Mouse (Mus musculus) limb, embryonic 11.5 days (tissue): ENCODE data around the gene D10Jhu81e. TPM values are rescaled to one million over a fixed set of nuclear protein-coding genes. Genes with fewer than 3 reads are reported as not detected.
"Not testable (repeated sequence)": the region's sequence is repeated elsewhere in the genome, so short reads cannot be mapped to it uniquely, and the experiment has no call there.

Source experiments
- ATAC-seq: fragments of 200-750 bp; cut with Nextera tagmentation; 2 replicates; pipeline ENCODE4 v1.8.0; 2017; ENCODE audit warnings: low read depth; ENCODE audit not compliant: insufficient number of reproducible peaks, low FRiP score, low TSS enrichment
- DNase-seq: peaks from one replicate; pipeline ENCODE4 v3.0.0-alpha.2; 2015; ENCODE audit warnings: low spot score
- H3K27ac ChIP-seq: fragments of 300-500 bp; sonication (generic); replicated peaks from 2 replicates; pipeline ENCODE4 v1.5.1; 2014; ENCODE audit warnings: low read depth, mild to moderate bottlenecking, low read length
- H3K27me3 ChIP-seq: fragments of 300-500 bp; sonication (generic); 2 replicates; pipeline ENCODE4 v1.6.1; 2014; ENCODE audit warnings: mild to moderate bottlenecking, low read length, mixed read lengths; ENCODE audit not compliant: control insufficient read depth, insufficient read depth
- H3K36me3 ChIP-seq: fragments of 300-500 bp; sonication (generic); 2 replicates; pipeline ENCODE4 v1.6.1; 2014; ENCODE audit warnings: mild to moderate bottlenecking, low read length, moderate library complexity, mixed read lengths; ENCODE audit not compliant: control insufficient read depth, insufficient read depth
- H3K4me1 ChIP-seq: fragments of 300-500 bp; sonication (generic); 2 replicates; pipeline ENCODE4 v1.6.1; 2014; ENCODE audit warnings: low read length, mixed read lengths; ENCODE audit not compliant: control insufficient read depth, insufficient read depth
- H3K4me2 ChIP-seq: fragments of 300-500 bp; sonication (generic); 2 replicates; pipeline ENCODE4 v1.6.1; 2014; ENCODE audit warnings: low read depth, mild to moderate bottlenecking, moderate library complexity; ENCODE audit not compliant: severe bottlenecking
- H3K4me3 ChIP-seq: fragments of 300-500 bp; sonication (generic); 2 replicates; pipeline ENCODE4 v1.5.1; 2014; ENCODE audit warnings: low read depth, low read length
- H3K9ac ChIP-seq: fragments of 300-500 bp; sonication (generic); 2 replicates; pipeline ENCODE4 v1.6.1; 2014; ENCODE audit warnings: mild to moderate bottlenecking, low read length
- H3K9me3 ChIP-seq: fragments of 300-500 bp; sonication (generic); 2 replicates; pipeline ENCODE4 v1.6.1; 2016; ENCODE audit warnings: low read length; ENCODE audit not compliant: control insufficient read depth
- WGBS: fragments of 180-500 bp; shearing (Covaris S2); extraction: QIAGEN DNeasy Blood & Tissue Kit; methylation state at CpG from one replicate; pipeline ENCODE4 v1.1.7; 2014; 5-methylcytosine and 5-hydroxymethylcytosine counted together
- polyA plus RNA-seq: library from polyadenylated mRNA; unstranded; fragments of >200 nt; fragmentation: Nextera tagmentation; extraction: Ambion mirVana; gene quantifications from 2 replicates; pipeline ENCODE4 v1.2.1, GENCODE M21; 2014

The D10Jhu81e gene
- polyA plus RNA-seq, 1 experiment from 2014 or later = 25.9 TPM

GRCm38 (mm10) chr10:78125061-78125460 is 44.5 kb downstream of the D10Jhu81e start:
- DNase-seq, H3K4me1 ChIP-seq, H3K4me3 ChIP-seq, H3K4me2 ChIP-seq, H3K9me3 ChIP-seq, H3K9ac ChIP-seq, H3K36me3 ChIP-seq, H3K27ac ChIP-seq, ATAC-seq, H3K27me3 ChIP-seq: not testable (repeated sequence)
- WGBS = 66% methylated on average over 8 of the region's 8 CpGs

- H3K27me3 ChIP-seq, ATAC-seq, H3K9ac ChIP-seq, H3K4me1 ChIP-seq, H3K27ac ChIP-seq, H3K4me2 ChIP-seq, H3K4me3 ChIP-seq, DNase-seq, H3K36me3 ChIP-seq, H3K9me3 ChIP-seq: not testable (repeated sequence)
- 68% methylated on average over 6 of the region's 6 CpGs for WGBS
These were observed 45.4 kb downstream of the D10Jhu81e start for GRCm38 (mm10) chr10:78124137-78124536.

- H3K27ac ChIP-seq = no peak overlapping the region
- no peak overlapping the region for H3K9ac ChIP-seq
- WGBS = 93% methylated on average over 4 of the region's 4 CpGs
- no peaks in the 10 kb centered on the region for H3K9me3 ChIP-seq
- H3K4me3 ChIP-seq = no peak overlapping the region
- no peaks in the 10 kb centered on the region for H3K36me3 ChIP-seq
- no peaks in the 10 kb centered on the region for H3K27me3 ChIP-seq
- DNase-seq (no peak), ATAC-seq (no peak)
- no peak overlapping the region for H3K4me2 ChIP-seq
- H3K4me1 ChIP-seq = no peaks in the 10 kb centered on the region
These were observed 50.2 kb downstream of the D10Jhu81e start for GRCm38 (mm10) chr10:78119422-78119821.

GRCm38 (mm10) chr10:78115153-78115552 is 54.4 kb downstream of the D10Jhu81e start:
- no peak overlapping the region for H3K4me3 ChIP-seq
- ATAC-seq (no peak), DNase-seq (no peak)
- H3K4me2 ChIP-seq = no peak overlapping the region
- H3K27ac ChIP-seq = no peak overlapping the region
- no peaks in the 10 kb centered on the region for H3K4me1 ChIP-seq
- H3K9ac ChIP-seq = no peak overlapping the region
- 85% methylated on average over 2 of the region's 2 CpGs for WGBS
- H3K9me3 ChIP-seq = no peaks in the 10 kb centered on the region
- no peaks in the 10 kb centered on the region for H3K36me3 ChIP-seq
- H3K27me3 ChIP-seq = no peaks in the 10 kb centered on the region

- H3K4me1 ChIP-seq = no peaks in the 10 kb centered on the region
- H3K36me3 ChIP-seq = no peaks in the 10 kb centered on the region
- H3K27me3 ChIP-seq = no peaks in the 10 kb centered on the region
- no peak overlapping the region for H3K4me2 ChIP-seq
- ATAC-seq (no peak), DNase-seq (no peak)
- no peak overlapping the region for H3K4me3 ChIP-seq
- H3K9ac ChIP-seq = no peak overlapping the region
- 83% methylated on average over 4 of the region's 4 CpGs for WGBS
- H3K27ac ChIP-seq = no peak overlapping the region
- no peaks in the 10 kb centered on the region for H3K9me3 ChIP-seq
These were observed 55.0 kb downstream of the D10Jhu81e start for GRCm38 (mm10) chr10:78114521-78115092.

Other genes with a start within 250 kb of the D10Jhu81e start
- gene Trpm2, start 199.2 kb downstream of the D10Jhu81e start, polyA plus RNA-seq = 0.10 and 0.27 TPM in 2 replicates
- gene 1810043G02Rik, start 191.3 kb downstream of the D10Jhu81e start, polyA plus RNA-seq = 29.5 and 31.0 TPM in 2 replicates
- gene Pfkl, start 159.7 kb downstream of the D10Jhu81e start, polyA plus RNA-seq = 157 and 161 TPM in 2 replicates
- gene Dnmt3l, start 127.8 kb downstream of the D10Jhu81e start, polyA plus RNA-seq = 0.11 TPM in 1 of 2 replicates, not detected in the other
- 0.17 and 0.35 TPM in 2 replicates for gene Aire, start 126.2 kb downstream of the D10Jhu81e start, polyA plus RNA-seq
- gene Icosl, start 100.5 kb downstream of the D10Jhu81e start, polyA plus RNA-seq = 2.6 and 2.7 TPM in 2 replicates
- 23.7 and 26.5 TPM in 2 replicates for gene Pwp2, start 15.4 kb upstream of the D10Jhu81e start, polyA plus RNA-seq
- 12.0 and 14.4 TPM in 2 replicates for gene Trappc10, start 74.9 kb upstream of the D10Jhu81e start, polyA plus RNA-seq
- gene Agpat3, start 182.7 kb upstream of the D10Jhu81e start, polyA plus RNA-seq = 37.4 and 38.0 TPM in 2 replicates
- 272 and 283 TPM in 2 replicates for gene Rrp1, start 243.3 kb upstream of the D10Jhu81e start, polyA plus RNA-seq